ENCODE assay signal across 34 mouse cellular contexts in the genomic region with DNA sequence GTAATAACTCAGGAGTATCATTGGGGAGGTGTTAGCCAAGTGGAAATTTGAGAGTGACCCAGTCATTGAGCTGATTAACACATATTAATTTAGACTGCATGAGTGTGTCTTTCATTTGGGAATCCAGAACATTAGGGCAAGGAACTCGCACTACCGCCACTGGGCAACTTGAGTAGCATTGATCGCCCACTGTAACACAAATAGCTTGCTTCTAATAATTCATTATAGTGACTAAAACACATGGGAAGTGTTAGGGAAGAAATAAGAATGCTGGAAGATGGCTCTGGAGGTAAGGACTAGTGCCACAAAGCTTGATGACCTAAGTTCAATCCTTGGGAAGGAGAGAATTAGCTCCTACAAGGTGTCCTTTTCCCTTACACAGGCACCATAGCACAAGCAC.
"Had no signal": no experiment of that assay in that cellular context is flagged by ENCODE, and none has a peak within 500 bp of the region (broad histone marks: within the 10 kb centered on the region; RNA-seq: fewer than 3 reads in every experiment).

No protein-coding gene starts in this region.

- H3K9ac ChIP-seq: heart, embryonic 13.5 days; heart, embryonic 15.5 days; hindbrain, embryonic 12.5 days; hindbrain, embryonic 13.5 days; hindbrain, embryonic 14.5 days; hindbrain, embryonic 15.5 days; intestine, embryonic 15.5 days; kidney, embryonic 15.5 days had no signal

- ATAC-seq: hindbrain, embryonic 16.5 days; hindbrain, postnatal 0 days; inflammation-experienced regulatory T-cells, adult 6 months; intestine, embryonic 15.5 days; intestine, embryonic 16.5 days; intestine, postnatal 0 days had no signal

- H3K27me3 ChIP-seq: heart, embryonic 13.5 days; heart, embryonic 15.5 days; hindbrain, embryonic 12.5 days; hindbrain, embryonic 15.5 days; intestine, embryonic 15.5 days; kidney, embryonic 15.5 days had no signal

- H3K36me3 ChIP-seq: heart, embryonic 10.5 days; heart, embryonic 13.5 days; heart, embryonic 15.5 days; hindbrain, embryonic 10.5 days; hindbrain, embryonic 12.5 days; hindbrain, embryonic 13.5 days; hindbrain, embryonic 15.5 days; intestine, embryonic 15.5 days; kidney, embryonic 15.5 days had no signal

- H3K4me2 ChIP-seq: heart, embryonic 11.5 days; heart, embryonic 13.5 days; heart, embryonic 15.5 days; hindbrain, embryonic 12.5 days; hindbrain, embryonic 13.5 days; hindbrain, embryonic 14.5 days; hindbrain, embryonic 15.5 days; intestine, embryonic 15.5 days; kidney, embryonic 15.5 days had no signal

- H3K27ac ChIP-seq: heart, embryonic 10.5 days; heart, embryonic 13.5 days; heart, embryonic 15.5 days; hindbrain, embryonic 10.5 days; hindbrain, embryonic 12.5 days; hindbrain, embryonic 13.5 days; hindbrain, embryonic 14.5 days; hindbrain, embryonic 15.5 days; hindbrain, postnatal 0 days; intestine, embryonic 15.5 days; kidney, embryonic 15.5 days; kidney, postnatal 0 days; layer of hippocampus, adult 2 months had no signal

- DNase-seq: heart, postnatal 10 days; heart, postnatal 14 days; heart, postnatal 36 days; heart, postnatal 4 days; kidney, adult 11 months; kidney, adult 18-20 months; kidney, adult 2 months; kidney, adult 8-10 months; kidney, adult 9 months; kidney, postnatal 10 days; kidney, postnatal 14 days; kidney, postnatal 25 days; kidney, postnatal 36 days; kidney, postnatal 4 days; layer of hippocampus, adult 9-11 months; layer of hippocampus, postnatal 36 days had no signal

- H3K4me3 ChIP-seq: heart, embryonic 10.5 days; heart, embryonic 13.5 days; heart, embryonic 15.5 days; hindbrain, embryonic 10.5 days; hindbrain, embryonic 12.5 days; hindbrain, embryonic 13.5 days; hindbrain, embryonic 15.5 days; intestine, embryonic 15.5 days; kidney, embryonic 15.5 days; layer of hippocampus, adult 2 months had no signal

- H3K9me3 ChIP-seq: heart, embryonic 10.5 days; heart, embryonic 13.5 days; heart, embryonic 15.5 days; hindbrain, embryonic 10.5 days; hindbrain, embryonic 12.5 days; hindbrain, embryonic 13.5 days; hindbrain, embryonic 15.5 days; intestine, embryonic 15.5 days; kidney, embryonic 15.5 days had no signal
